Mouse (Mus musculus): ENCODE measurements around the gene Rimbp2.

Rimbp2 gene

GRCm38 (mm10) chr5:128841541-128841940, 111.7 kb downstream of the Rimbp2 start:
- no peak for DNase-seq

GRCm38 (mm10) chr5:128837045-128837444, 116.2 kb downstream of the Rimbp2 start:
- DNase-seq: no peak

GRCm38 (mm10) chr5:128834126-128834525, 119.2 kb downstream of the Rimbp2 start:
- DNase-seq: no peak

- no peak for DNase-seq
These were observed 130.4 kb downstream of the Rimbp2 start for GRCm38 (mm10) chr5:128822843-128823242.

DNA sequence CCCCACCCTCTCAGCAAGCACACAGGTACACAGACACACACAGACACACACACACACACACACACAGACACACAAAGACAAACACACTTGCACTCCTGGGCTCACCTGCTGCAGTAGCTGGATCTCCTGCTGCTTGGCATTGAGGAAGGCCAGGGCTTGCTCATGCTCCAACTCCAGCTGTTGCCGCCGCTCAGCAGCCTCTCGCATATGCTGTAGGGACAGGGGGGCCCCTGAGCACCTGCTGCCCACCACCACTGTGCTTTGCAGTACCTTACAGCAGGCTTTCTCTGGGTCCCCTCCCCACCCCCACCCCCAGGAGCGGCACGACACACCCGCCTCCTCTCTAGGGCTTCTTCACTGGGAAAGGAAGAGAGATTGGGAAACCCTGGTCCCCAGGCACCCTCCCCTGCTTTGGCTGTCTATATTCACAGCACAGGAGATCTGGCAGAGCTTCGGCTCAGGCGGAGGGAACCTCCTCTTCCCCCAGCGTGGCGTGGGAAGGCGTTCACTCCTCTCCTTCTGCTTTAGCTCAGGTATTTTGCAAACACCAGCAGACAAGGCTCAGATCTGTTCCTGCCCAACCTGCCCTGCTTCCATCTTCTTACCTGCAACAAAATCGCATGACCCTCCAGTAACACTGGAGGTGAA, 133.5 kb downstream of the Rimbp2 start:
- no peak for DNase-seq

- DNase-seq: no peak
These were observed 137.7 kb downstream of the Rimbp2 start for GRCm38 (mm10) chr5:128815629-128816028.

DNA sequence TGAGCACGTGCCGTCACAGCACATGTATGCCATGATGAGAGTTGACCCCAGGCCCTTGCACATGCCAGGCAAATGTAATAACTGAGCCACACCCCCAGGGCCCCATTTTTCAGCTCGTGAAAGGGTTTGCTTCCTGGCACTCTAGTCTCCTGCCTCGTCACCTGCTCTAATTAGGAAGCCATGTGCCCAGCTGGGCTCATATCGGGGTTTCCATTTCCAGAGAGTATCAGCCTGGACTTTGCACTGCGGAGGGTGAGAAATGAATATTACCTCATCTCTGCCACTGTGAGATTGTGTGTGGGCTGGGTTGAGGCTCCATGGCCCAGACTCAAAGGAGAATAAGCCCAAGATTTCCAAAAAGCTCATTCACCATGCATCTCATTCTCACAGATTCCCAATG, 138.2 kb downstream of the Rimbp2 start:
- no peak for DNase-seq

- DNase-seq: no peak
These were observed 140.2 kb downstream of the Rimbp2 start for GRCm38 (mm10) chr5:128813121-128813520.

GRCm38 (mm10) chr5:128811431-128811830, 141.9 kb downstream of the Rimbp2 start:
- no peak for DNase-seq

- DNase-seq: no peak
These were observed 143.3 kb downstream of the Rimbp2 start for GRCm38 (mm10) chr5:128810006-128810405.

- DNase-seq: no peak
These were observed 143.9 kb downstream of the Rimbp2 start for GRCm38 (mm10) chr5:128809406-128809805.

GRCm38 (mm10) chr5:128808547-128809182, 144.6 kb downstream of the Rimbp2 start:
- DNase-seq: no peak

DNA sequence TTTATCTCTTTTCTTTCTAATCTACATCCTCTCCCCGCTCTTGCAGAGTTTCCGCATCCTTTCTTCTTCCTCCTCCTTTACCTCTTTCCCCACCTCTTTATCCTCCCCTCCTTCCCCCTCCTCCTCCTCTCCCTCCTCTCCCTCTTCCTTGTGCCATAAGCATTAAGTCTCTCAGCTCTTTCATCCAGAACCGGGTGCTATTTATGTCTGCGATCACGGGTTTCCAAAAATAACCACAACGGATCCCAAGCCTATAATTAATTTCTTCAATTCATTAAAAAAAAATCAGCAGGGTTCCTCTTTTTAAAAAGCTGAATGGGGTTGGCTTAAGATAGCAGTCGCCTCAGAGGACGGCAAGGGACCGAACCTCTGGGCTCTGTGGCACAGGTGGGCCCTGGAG, 145.9 kb downstream of the Rimbp2 start:
- DNase-seq: no peak

DNA sequence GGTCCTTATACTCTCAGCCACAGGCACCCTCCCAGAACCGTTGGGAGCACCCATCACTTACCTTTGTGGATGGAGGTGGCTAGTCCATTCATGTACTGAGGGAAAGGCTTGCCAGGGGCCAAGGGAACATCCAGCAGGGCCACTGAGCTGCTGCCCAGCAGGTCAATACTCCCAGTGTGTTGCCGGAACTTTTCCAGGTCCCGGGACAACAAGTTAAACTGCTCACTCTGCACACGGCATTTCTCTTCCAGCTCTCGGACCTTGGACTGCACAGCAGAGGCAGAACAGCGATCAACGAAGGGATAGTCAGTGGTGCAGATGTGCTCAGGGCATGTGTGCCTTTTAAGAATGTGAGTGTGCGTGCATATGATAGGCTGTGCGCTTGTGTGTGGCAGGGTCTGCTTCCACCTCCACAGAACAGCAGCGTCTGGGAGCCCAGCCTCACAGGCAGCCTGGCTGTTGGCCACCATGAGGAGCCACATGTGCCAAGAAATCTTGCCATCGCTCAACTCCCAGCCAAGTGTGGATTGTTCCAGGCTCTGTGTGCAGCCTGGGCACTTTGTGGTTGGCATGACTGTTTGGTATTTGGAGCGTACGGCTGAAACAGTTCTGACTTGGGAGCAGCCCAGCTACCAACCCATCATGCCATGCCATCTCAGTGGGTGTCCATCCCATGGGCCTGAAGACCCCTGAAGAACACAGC, 146.8 kb downstream of the Rimbp2 start:
- no peak for DNase-seq

GRCm38 (mm10) chr5:128805092-128805491, 148.2 kb downstream of the Rimbp2 start:
- no peak for DNase-seq

- no peak for DNase-seq
These were observed 152.7 kb downstream of the Rimbp2 start for GRCm38 (mm10) chr5:128800592-128800991.

DNA sequence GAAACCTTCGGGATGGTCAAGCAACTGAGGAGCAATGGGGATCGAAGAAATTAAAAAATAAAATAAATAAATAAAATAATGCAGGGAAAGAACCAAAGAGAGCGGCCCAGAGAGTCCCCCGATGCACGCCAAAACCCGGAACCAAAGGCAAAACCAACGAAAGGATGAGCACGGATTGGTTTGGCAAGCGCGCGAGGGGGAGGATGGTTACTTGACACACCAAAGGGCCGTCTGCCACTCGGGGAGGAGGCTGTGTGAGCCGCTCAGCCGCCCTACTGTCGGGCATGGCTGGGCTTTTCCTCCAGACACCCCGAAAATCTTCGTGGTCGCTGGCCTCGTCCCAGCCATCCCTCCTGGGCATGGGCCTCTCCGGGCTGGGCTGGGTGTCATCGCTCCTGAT, 171.7 kb downstream of the Rimbp2 start:
- no peak for DNase-seq

- DNase-seq: no peak
These were observed 176.9 kb downstream of the Rimbp2 start for GRCm38 (mm10) chr5:128776386-128776785.

- no peak for DNase-seq
These were observed 184.2 kb downstream of the Rimbp2 start for GRCm38 (mm10) chr5:128769026-128769631.

- DNase-seq: no peak
These were observed 192.2 kb downstream of the Rimbp2 start for GRCm38 (mm10) chr5:128761118-128761517.

- DNase-seq: no peak
These were observed 207.0 kb downstream of the Rimbp2 start for GRCm38 (mm10) chr5:128746261-128746660.

DNA sequence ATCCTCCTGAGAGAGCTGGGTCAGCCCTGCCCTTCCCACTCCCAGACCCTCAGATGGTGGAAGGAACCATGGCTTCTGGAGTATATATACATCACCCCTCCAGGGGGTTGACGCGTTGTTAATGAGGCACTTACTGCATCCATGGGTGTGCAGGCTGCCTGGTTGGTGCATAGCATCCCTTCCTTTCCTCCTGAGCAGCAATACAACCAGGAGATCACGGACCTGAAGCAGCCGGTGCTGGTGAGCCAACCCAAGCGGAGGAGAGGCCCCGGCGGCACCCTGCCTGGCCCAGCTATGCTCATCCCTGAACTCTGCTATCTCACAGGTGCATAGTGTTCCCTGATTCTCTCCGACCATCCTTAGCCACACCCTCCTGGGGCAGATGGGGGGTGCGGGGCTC, 208.1 kb downstream of the Rimbp2 start:
- no peak for DNase-seq

GRCm38 (mm10) chr5:128744351-128744750, 208.9 kb downstream of the Rimbp2 start:
- no peak for DNase-seq

DNA sequence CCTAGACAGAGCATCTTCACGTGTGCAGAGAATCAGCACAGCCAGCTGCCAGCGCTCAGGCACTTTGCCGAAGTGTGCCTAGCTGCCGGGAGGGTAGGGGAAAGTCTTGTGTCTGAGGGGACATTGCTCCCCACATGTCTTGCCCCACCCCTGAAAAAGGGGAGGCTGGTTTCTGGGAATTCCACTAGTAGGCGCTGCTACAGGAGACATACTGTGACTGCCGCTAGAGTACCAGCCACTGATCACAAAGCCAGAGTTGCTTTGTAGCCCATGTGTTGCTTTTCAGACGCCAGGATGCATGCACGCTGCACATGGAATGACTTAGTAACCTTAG, 213.5 kb downstream of the Rimbp2 start:
- no peak for DNase-seq

All from thymus, postnatal 36 days (tissue).